Mouse (Mus musculus): Measurements from ENCODE around the gene Coq10a.

- TF ChIP-seq CTCF (IDR thresholded peaks at IDR 0.05; ENCODE audit: low read depth) (no peak), EP300 (IDR thresholded peaks at IDR 0.05; ENCODE audit: low read depth) (no peak)
Observed at GRCm38 (mm10) chr10:128391850-128392249, 23.1 kb upstream of the Coq10a start.
